Mouse (Mus musculus) neural tube, embryonic 14.5 days (tissue): ENCODE results near the gene Cxcr4. TPM values are rescaled to one million over a fixed set of nuclear protein-coding genes. Genes with fewer than 3 reads are reported as not detected.

ENCODE experiments used
- ATAC-seq: fragments of 200-750 bp; cut with Nextera tagmentation; 2 replicates; pipeline ENCODE4 v1.8.0; 2017; ENCODE audit warnings: low read depth, mild to moderate bottlenecking, moderate TSS enrichment, moderate library complexity
- H3K27ac ChIP-seq: fragments of 300-500 bp; sonication (generic); 2 replicates; pipeline ENCODE4 v1.5.1; 2014; ENCODE audit warnings: low read depth, mild to moderate bottlenecking, control low read depth, low read length, moderate library complexity, mixed read lengths
- H3K27me3 ChIP-seq: fragments of 300-500 bp; sonication (generic); 2 replicates; pipeline ENCODE4 v1.6.1; 2014; ENCODE audit warnings: low read length; ENCODE audit not compliant: control insufficient read depth, insufficient read depth
- H3K36me3 ChIP-seq: fragments of 300-500 bp; sonication (generic); 2 replicates; pipeline ENCODE4 v1.6.1; 2014; ENCODE audit warnings: low read length, mixed read lengths; ENCODE audit not compliant: control insufficient read depth, insufficient read depth
- H3K4me1 ChIP-seq: fragments of 300-500 bp; sonication (generic); 2 replicates; pipeline ENCODE4 v1.6.1; 2014; ENCODE audit warnings: low read length; ENCODE audit not compliant: control insufficient read depth, insufficient read depth
- H3K4me2 ChIP-seq: fragments of 300-500 bp; sonication (generic); 2 replicates; pipeline ENCODE4 v1.6.1; 2014; ENCODE audit warnings: mild to moderate bottlenecking, low read depth, low read length, control low read depth
- H3K4me3 ChIP-seq: fragments of 300-500 bp; sonication (generic); 2 replicates; pipeline ENCODE4 v1.5.1; 2014; ENCODE audit warnings: low read depth, low read length, control low read depth, mixed read lengths
- H3K9ac ChIP-seq: fragments of 300-500 bp; sonication (generic); replicated peaks from 2 replicates; pipeline ENCODE4 v1.6.1; 2014; ENCODE audit warnings: low read depth, mild to moderate bottlenecking, control low read depth, low read length, mixed read lengths
- H3K9me3 ChIP-seq: fragments of 300-500 bp; sonication (generic); 2 replicates; pipeline ENCODE4 v1.6.1; 2016; ENCODE audit warnings: low read length; ENCODE audit not compliant: control insufficient read depth
- WGBS: fragments of 180-500 bp; shearing (Covaris S2); extraction: QIAGEN DNeasy Blood & Tissue Kit; methylation state at CpG from one replicate; pipeline ENCODE4 v1.1.7; 2014; 5-methylcytosine and 5-hydroxymethylcytosine counted together
- polyA plus RNA-seq: library from polyadenylated mRNA; unstranded; fragments of >200 nt; fragmentation: Nextera tagmentation; extraction: Ambion mirVana; gene quantifications from 2 replicates; pipeline ENCODE4 v1.2.1, GENCODE M21; 2014

The Cxcr4 gene
- polyA plus RNA-seq, 1 experiment from 2014 or later: 5.6 TPM

- H3K27me3 ChIP-seq: no peaks in the 10 kb centered on the region
- WGBS: 52% methylated on average over 9 of the region's 9 CpGs
- no peak overlapping the region; the same call in 1 of the 2 replicates for H3K27ac ChIP-seq
Observed at GRCm38 (mm10) chr1:128622867-128623593, 30.9 kb upstream of the Cxcr4 start.

GRCm38 (mm10) chr1:128617654-128618310, 25.7 kb upstream of the Cxcr4 start:
- Histone ChIP-seq H3K27me3 (no peaks in the 10 kb centered on the region), H3K36me3 (no peaks in the 10 kb centered on the region), H3K4me2 (no peak overlapping the region), H3K9ac (no peak overlapping the region), H3K9me3 (no peaks in the 10 kb centered on the region), H3K4me1 (no peaks in the 10 kb centered on the region), H3K4me3 (no peak overlapping the region), H3K27ac (no peak overlapping the region)
- WGBS: 87% methylated on average over 13 of the region's 13 CpGs
- no peak for ATAC-seq

More at GRCm38 (mm10) chr1:128622867-128623593, 30.9 kb upstream of the Cxcr4 start:
- Histone ChIP-seq H3K4me2 (no peak overlapping the region), H3K9me3 (no peaks in the 10 kb centered on the region), H3K36me3 (no peaks in the 10 kb centered on the region), H3K4me3 (no peak overlapping the region), H3K9ac (no peak overlapping the region), H3K4me1 (no peaks in the 10 kb centered on the region)
- ATAC-seq: peak; percentile 75

GRCm38 (mm10) chr1:128616586-128616985, 24.5 kb upstream of the Cxcr4 start:
- Histone ChIP-seq H3K27me3 (no peaks in the 10 kb centered on the region), H3K9me3 (no peaks in the 10 kb centered on the region), H3K9ac (no peak overlapping the region), H3K4me2 (no peak overlapping the region), H3K4me1 (no peaks in the 10 kb centered on the region), H3K27ac (no peak overlapping the region), H3K36me3 (no peaks in the 10 kb centered on the region), H3K4me3 (no peak overlapping the region)
- 79% methylated on average over 2 of the region's 2 CpGs for WGBS
- no peak for ATAC-seq

GRCm38 (mm10) chr1:128615459-128615806, 23.3 kb upstream of the Cxcr4 start:
- WGBS: 87% methylated on average over 2 of the region's 2 CpGs
- Histone ChIP-seq H3K9ac (no peak overlapping the region), H3K4me2 (no peak overlapping the region), H3K36me3 (no peaks in the 10 kb centered on the region), H3K4me3 (no peak overlapping the region), H3K27ac (no peak overlapping the region), H3K9me3 (no peaks in the 10 kb centered on the region), H3K27me3 (no peaks in the 10 kb centered on the region), H3K4me1 (no peaks in the 10 kb centered on the region)
- no peak for ATAC-seq

- ATAC-seq: no peak
- no peak overlapping the region for H3K4me2 ChIP-seq
- H3K36me3 ChIP-seq: no peaks in the 10 kb centered on the region
- H3K4me3 ChIP-seq: no peak overlapping the region
- H3K27me3 ChIP-seq: no peaks in the 10 kb centered on the region
- WGBS: 85% methylated on average over 7 of the region's 7 CpGs
- H3K9ac ChIP-seq: no peak overlapping the region
- no peaks in the 10 kb centered on the region for H3K4me1 ChIP-seq
- H3K27ac ChIP-seq: no peak overlapping the region
- H3K9me3 ChIP-seq: no peaks in the 10 kb centered on the region
Observed at GRCm38 (mm10) chr1:128614653-128615458, 22.8 kb upstream of the Cxcr4 start.

GRCm38 (mm10) chr1:128608119-128608518, 16.0 kb upstream of the Cxcr4 start:
- H3K36me3 ChIP-seq: no peaks in the 10 kb centered on the region
- no peaks in the 10 kb centered on the region for H3K4me1 ChIP-seq
- no peak overlapping the region for H3K4me3 ChIP-seq
- no peak overlapping the region for H3K4me2 ChIP-seq
- H3K27me3 ChIP-seq: no peaks in the 10 kb centered on the region
- no peak overlapping the region for H3K27ac ChIP-seq
- 77% methylated on average over 6 of the region's 6 CpGs for WGBS
- H3K9ac ChIP-seq: no peak overlapping the region
- no peak for ATAC-seq
- H3K9me3 ChIP-seq: no peaks in the 10 kb centered on the region

GRCm38 (mm10) chr1:128607423-128607822, 15.3 kb upstream of the Cxcr4 start:
- WGBS: 77% methylated on average over 3 of the region's 3 CpGs
- no peak for ATAC-seq
- Histone ChIP-seq H3K4me2 (no peak overlapping the region), H3K4me3 (no peak overlapping the region), H3K27ac (no peak overlapping the region), H3K4me1 (no peaks in the 10 kb centered on the region), H3K9ac (no peak overlapping the region), H3K27me3 (no peaks in the 10 kb centered on the region), H3K9me3 (no peaks in the 10 kb centered on the region), H3K36me3 (no peaks in the 10 kb centered on the region)

GRCm38 (mm10) chr1:128605794-128606193, 13.7 kb upstream of the Cxcr4 start:
- Histone ChIP-seq H3K36me3 (no peaks in the 10 kb centered on the region), H3K4me1 (no peaks in the 10 kb centered on the region), H3K9me3 (no peaks in the 10 kb centered on the region), H3K4me2 (no peak overlapping the region), H3K27ac (no peak overlapping the region), H3K27me3 (no peaks in the 10 kb centered on the region), H3K9ac (no peak overlapping the region), H3K4me3 (no peak overlapping the region)
- ATAC-seq: no peak
- WGBS: 85% methylated on average over 1 of the region's 1 CpGs
